Mouse (Mus musculus) right cerebral cortex, adult 2 months (tissue): ENCODE data around the gene Cntn4.

Experiments used
- DNase-seq, 2 experiments: peaks; one replicate each; pipeline ENCODE4 v3.0.0; 2021 to 2022; ENCODE audit warnings: low spot score in 2 of 2

Cntn4 gene

GRCm38 (mm10) chr6:106078629-106079028 lies 401.2 kb downstream of the Cntn4 start:
- no peak for DNase-seq

- no peak for DNase-seq
Observed at GRCm38 (mm10) chr6:106097856-106098255, 420.4 kb downstream of the Cntn4 start.

GRCm38 (mm10) chr6:106118523-106119081 lies 441.1 kb downstream of the Cntn4 start:
- DNase-seq: peak; percentile 70 to 72

GRCm38 (mm10) chr6:106153530-106153929 lies 476.1 kb downstream of the Cntn4 start:
- no peak for DNase-seq

GRCm38 (mm10) chr6:106155362-106155761 lies 477.9 kb downstream of the Cntn4 start:
- DNase-seq: no peak

- DNase-seq: peak; percentile 12 to 33
Observed at GRCm38 (mm10) chr6:106177546-106177945, 500.1 kb downstream of the Cntn4 start.

- DNase-seq: no peak
Observed at GRCm38 (mm10) chr6:106181596-106181995, 504.1 kb downstream of the Cntn4 start.

GRCm38 (mm10) chr6:106200974-106201373 lies 523.5 kb downstream of the Cntn4 start:
- no peak for DNase-seq

GRCm38 (mm10) chr6:106207401-106207800 lies 529.9 kb downstream of the Cntn4 start:
- no peak for DNase-seq

GRCm38 (mm10) chr6:106213071-106213470 lies 535.6 kb downstream of the Cntn4 start:
- peak; percentile 52 to 57 for DNase-seq

- no peak for DNase-seq
Observed at GRCm38 (mm10) chr6:106237046-106237948, 559.8 kb downstream of the Cntn4 start.

GRCm38 (mm10) chr6:106241553-106241952 lies 564.1 kb downstream of the Cntn4 start:
- no peak for DNase-seq

- no peak for DNase-seq
Observed at GRCm38 (mm10) chr6:106263396-106263795, 585.9 kb downstream of the Cntn4 start.

GRCm38 (mm10) chr6:106265487-106265886 lies 588.0 kb downstream of the Cntn4 start:
- no peak for DNase-seq

- no peak for DNase-seq
Observed at GRCm38 (mm10) chr6:106266304-106266703, 588.8 kb downstream of the Cntn4 start.

- DNase-seq: no peak
Observed at GRCm38 (mm10) chr6:106268723-106269122, 591.3 kb downstream of the Cntn4 start.

GRCm38 (mm10) chr6:106277139-106277538 lies 599.7 kb downstream of the Cntn4 start:
- DNase-seq: no peak

- DNase-seq: peak; percentile 35 to 37
Observed at GRCm38 (mm10) chr6:106281621-106282020, 604.2 kb downstream of the Cntn4 start.

GRCm38 (mm10) chr6:106283815-106284214 lies 606.4 kb downstream of the Cntn4 start:
- no peak for DNase-seq

- no peak for DNase-seq
Observed at GRCm38 (mm10) chr6:106299451-106299850, 622.0 kb downstream of the Cntn4 start.

- no peak for DNase-seq
Observed at GRCm38 (mm10) chr6:106300179-106300578, 622.7 kb downstream of the Cntn4 start.

- DNase-seq: no peak
Observed at GRCm38 (mm10) chr6:106302435-106302834, 625.0 kb downstream of the Cntn4 start.

GRCm38 (mm10) chr6:106328987-106329386 lies 651.5 kb downstream of the Cntn4 start:
- DNase-seq: no peak
